9 mouse cellular contexts compared by ENCODE assay signal in genomic region chr6:17834493-17834892, GRCm38 (mm10).
DNase-seq lines count a peak whose midpoint lies in the region; ATAC-seq lines count a peak whose summit lies in the region.
"Had no signal": no experiment of that assay in that cellular context is flagged by ENCODE, and none has a peak within 500 bp of the region (broad histone marks: within the 10 kb centered on the region; RNA-seq: fewer than 3 reads in every experiment).

No protein-coding gene starts in this region.

- intact Hi-C loops in heart, postnatal 14 days (cut with DNase I) = loop anchor here (1.0 kb wide), 1 partner anchor 108 kb away; no protein-coding TSS in a partner anchor
- intact Hi-C loops in left cerebral cortex, postnatal 14 days (cut with DNase I) = no loop called here

- no peak overlapping the region for H3K4me2 ChIP-seq in liver, embryonic 12.5 days
- H3K4me2 ChIP-seq: neural tube, embryonic 13.5 days had no signal

- no peak for ATAC-seq in liver, embryonic 12.5 days
- peak; percentile 48; the same call in 1 of the 2 replicates for ATAC-seq in neutrophil, adult 5-6 weeks (ENCODE audit: extremely low read depth, insufficient number of reproducible peaks, low FRiP score, poor library complexity, severe bottlenecking)

- H3K9me3 ChIP-seq in liver, embryonic 12.5 days (replicated peaks) = no peaks in the 10 kb centered on the region

- H3K4me1 ChIP-seq in liver, embryonic 12.5 days = peaks cover 4% of the 10 kb centered on the region; the same call in 1 of the 2 replicates
- H3K4me1 ChIP-seq: neural tube, embryonic 13.5 days had no signal

- H3K4me3 ChIP-seq in liver, embryonic 12.5 days = no peak overlapping the region
- H3K4me3 ChIP-seq: neural tube, embryonic 13.5 days had no signal

- WGBS in liver, embryonic 12.5 days (ENCODE audit: insufficient replicate concordance) = 29% methylated on average over 7 of the region's 7 CpGs

- H3K27ac ChIP-seq in liver, embryonic 12.5 days = no peak overlapping the region
- H3K27ac ChIP-seq: neural tube, embryonic 13.5 days had no signal

- H3K36me3 ChIP-seq in liver, embryonic 12.5 days = peaks cover 7% of the 10 kb centered on the region; the same call in 1 of the 2 replicates

- DNase-seq in liver (peak; percentile 81), ZHBTc4 (ENCODE audit: low read depth, low spot score) (peak; percentile 65)
- DNase-seq in cerebellum, postnatal 4 days (ENCODE audit: low spot score in 2 of 2) = peak; percentile 41 to 67
- DNase-seq in heart, postnatal 14 days = peak; percentile 80 to 86
- DNase-seq in left cerebral cortex, postnatal 14 days (ENCODE audit: low spot score in 2 of 2) = peak; percentile 55 to 71
- peak; percentile 83 for DNase-seq in thymus, postnatal 4 days

- no peak overlapping the region for H3K9ac ChIP-seq in liver, embryonic 12.5 days
- H3K9ac ChIP-seq: neural tube, embryonic 13.5 days had no signal

- no peaks in the 10 kb centered on the region for H3K27me3 ChIP-seq in liver, embryonic 12.5 days (replicated peaks)
- H3K27me3 ChIP-seq: neural tube, embryonic 13.5 days had no signal
